Mouse (Mus musculus) layer of hippocampus, adult 9-11 months (tissue): Measurements from ENCODE around the gene Rnf13.
A peak's percentile ranks its signal among the peaks of the same experiment; 100 is the strongest.
"Not testable (repeated sequence)": the region's sequence is repeated elsewhere in the genome, so short reads cannot be mapped to it uniquely, and the experiment has no call there.

Experiments used
- DNase-seq: peaks from one replicate; pipeline ENCODE4 v3.0.0; 2022

The Rnf13 gene

DNA sequence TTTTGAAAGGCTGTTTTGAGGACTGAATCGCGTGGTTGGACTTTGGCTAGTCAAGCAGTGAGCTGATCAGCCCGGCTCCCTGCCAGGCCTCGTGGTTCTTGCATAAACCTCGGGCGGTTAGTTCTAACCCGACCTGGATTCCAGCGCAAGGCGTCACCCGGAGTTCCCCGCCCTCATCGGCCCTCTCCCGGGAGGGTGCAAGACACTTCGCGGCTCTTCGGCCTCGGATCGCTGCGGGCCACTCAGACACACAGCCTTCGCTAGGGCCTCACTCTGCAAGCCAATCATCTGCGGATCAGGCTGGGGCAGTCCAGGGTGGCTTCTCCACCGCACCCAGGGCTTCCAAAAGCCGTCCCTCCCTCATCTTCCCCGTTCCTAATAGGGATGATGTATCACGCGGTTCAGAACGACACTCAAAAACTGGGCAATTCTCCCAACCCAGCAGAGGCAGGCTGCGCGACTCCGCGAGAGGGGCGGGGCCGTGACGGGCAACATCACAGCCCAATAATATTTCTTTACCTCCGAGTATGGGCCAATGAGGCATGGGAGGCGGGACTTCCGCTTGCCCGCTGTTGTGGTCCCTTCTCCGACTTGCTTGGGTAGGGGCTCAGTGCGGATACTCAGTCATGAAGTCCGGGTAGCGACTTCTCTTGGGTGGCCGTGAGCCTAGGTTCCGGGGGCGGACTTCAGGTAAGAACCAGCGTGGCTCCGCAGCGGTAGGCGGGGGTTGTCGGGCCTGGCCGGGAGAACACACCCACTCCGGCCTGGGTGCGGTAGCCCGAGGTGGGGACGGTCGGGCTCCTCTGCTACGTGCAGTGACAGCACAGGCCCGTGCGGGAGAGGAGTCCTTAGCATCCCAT lies at the start of gene Rnf13:
Rnf13 (plus strand) TSS at position 552 of the 860 bp plus-strand sequence.
- DNase-seq = peak; percentile 98

DNA sequence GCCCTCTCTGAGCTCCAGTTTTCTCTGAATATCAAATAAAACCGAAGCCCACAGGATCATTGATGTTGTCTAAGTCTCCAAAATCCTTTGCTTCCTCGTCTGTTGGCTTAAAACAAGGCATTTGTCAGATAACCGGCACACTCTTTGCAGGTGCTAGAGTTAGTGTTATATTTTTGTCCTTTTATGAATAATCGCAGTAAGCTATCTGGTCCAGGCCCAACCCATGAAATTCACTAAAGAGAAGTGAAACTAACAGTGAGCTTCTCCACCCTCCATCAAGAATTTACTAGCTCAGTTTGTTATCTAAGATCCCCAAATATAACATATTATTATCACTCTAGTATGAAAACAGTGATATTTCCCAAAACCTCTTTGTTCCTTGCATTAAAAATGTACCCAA lies 44.1 kb upstream of the Rnf13 start:
- no peak for DNase-seq

- peak; percentile 65 for DNase-seq
Observed at GRCm38 (mm10) chr3:57692719-57693118, 43.1 kb upstream of the Rnf13 start, which contains the start of gene Ankub1. Gene Ankub1 (minus strand): TSS chr3:57692799.

DNA sequence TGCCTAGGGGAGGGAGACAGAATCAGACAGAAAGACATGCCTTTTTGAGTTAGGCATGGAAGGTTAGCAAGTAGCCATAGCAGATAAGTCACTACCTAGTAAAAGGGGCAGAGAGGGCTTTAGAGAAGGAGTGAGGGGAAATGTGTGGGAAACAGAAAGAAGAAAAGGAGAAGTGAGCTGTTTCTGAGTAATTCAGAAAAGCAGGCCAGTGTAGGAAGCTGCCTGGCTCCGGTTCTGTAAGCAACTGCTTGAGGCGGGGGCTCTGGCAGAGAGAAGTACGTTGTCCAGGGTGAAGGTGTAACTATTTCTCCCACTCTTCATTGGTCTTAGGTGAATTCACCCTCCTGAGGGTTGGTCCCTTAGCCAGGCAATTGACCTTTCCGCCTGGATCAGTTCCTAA lies 39.6 kb upstream of the Rnf13 start:
- no peak for DNase-seq

- DNase-seq = no peak
Observed at GRCm38 (mm10) chr3:57696779-57697178, 39.1 kb upstream of the Rnf13 start.

- no peak for DNase-seq
Observed at GRCm38 (mm10) chr3:57714151-57714550, 21.7 kb upstream of the Rnf13 start.

DNA sequence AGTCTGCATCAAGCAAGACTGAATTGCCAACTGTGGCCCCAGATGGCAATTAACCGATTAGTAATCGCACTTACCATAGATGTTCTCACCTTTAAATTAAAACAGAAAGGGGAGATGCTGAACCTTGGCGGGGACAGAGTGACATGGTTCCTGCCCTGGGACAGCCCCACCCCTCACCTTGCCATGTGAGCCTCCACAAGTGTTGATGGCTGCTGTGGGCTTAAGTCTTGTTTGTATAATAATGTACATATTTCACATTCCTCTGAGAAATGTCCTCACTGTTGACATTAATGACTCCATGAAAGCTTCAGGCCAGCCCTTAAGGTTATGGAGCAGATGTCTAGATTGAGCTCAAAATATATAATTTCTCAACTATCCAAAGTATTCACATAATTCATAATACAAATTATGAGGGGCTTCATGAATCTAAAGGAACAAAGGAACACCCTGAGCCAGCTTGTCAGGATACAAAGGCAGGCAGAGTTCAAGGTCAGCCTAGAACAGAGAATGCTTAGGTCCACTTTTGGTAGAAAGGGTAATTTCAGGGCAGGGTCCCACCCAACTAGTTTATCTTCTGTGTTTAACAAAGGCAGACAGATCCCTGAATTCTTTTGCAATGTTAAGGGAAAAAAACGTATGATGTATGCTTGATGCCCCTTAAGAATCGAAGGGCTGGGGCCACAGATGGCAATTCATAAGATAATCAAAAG lies 3.5 kb upstream of the Rnf13 start:
- DNase-seq = no peak

GRCm38 (mm10) chr3:57736419-57737095 lies 695 bp downstream of the Rnf13 start:
- no peak for DNase-seq

- DNase-seq = no peak
Observed at GRCm38 (mm10) chr3:57739830-57740229, 4.0 kb downstream of the Rnf13 start.

DNA sequence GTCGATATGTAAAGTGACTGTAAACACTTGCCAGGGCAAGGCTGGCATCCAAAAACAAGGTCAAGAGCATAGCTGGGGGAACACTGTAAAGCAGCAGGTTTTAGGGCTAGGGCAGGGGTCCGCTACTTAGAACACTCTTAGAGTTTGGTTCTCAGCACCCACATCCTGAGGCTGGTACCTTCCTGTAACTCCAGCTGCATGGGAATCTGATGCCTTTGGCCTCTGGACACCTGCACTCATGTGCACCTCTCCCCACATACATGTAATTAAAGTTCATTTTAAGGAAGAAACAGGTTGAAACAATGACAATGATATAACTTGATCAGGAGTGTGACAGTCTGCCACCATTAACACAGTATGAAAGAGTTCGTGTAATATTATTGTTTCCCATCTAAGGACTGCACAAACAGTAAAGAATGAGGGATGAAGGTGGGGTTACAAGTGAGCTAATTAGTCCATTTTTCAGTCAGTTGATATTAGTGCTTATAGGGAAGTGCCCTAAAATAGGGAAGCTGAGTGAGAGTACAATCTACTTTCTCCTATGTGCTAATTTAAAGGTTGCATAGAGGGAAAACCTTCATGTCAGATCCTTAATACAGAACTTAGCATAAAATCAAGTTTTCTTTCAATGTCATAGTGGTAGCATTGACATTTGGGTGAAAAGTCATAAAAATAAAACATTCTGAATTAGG lies 12.9 kb downstream of the Rnf13 start:
- DNase-seq = no peak

- no peak for DNase-seq
Observed at GRCm38 (mm10) chr3:57776915-57777314, 41.1 kb downstream of the Rnf13 start.

DNA sequence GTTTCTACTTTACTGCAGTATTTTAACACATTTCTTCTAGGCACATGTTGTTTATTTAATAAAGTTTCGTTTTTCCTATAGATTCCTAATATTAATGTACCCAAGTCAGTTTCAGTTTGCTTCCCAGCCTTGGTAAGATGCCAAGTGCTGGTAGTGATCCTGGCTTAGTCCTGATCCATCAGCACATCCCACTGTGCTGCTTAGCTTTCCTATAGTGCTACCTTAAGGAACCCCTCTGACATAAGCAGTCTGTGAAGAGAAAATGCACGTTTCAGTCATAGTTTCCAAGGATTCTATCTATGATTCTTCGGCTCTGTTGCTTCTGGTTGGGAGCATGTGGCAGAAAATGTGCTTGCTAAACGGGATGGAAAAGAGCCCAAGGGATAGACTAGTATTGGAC lies 52.6 kb downstream of the Rnf13 start:
- DNase-seq = no peak

DNA sequence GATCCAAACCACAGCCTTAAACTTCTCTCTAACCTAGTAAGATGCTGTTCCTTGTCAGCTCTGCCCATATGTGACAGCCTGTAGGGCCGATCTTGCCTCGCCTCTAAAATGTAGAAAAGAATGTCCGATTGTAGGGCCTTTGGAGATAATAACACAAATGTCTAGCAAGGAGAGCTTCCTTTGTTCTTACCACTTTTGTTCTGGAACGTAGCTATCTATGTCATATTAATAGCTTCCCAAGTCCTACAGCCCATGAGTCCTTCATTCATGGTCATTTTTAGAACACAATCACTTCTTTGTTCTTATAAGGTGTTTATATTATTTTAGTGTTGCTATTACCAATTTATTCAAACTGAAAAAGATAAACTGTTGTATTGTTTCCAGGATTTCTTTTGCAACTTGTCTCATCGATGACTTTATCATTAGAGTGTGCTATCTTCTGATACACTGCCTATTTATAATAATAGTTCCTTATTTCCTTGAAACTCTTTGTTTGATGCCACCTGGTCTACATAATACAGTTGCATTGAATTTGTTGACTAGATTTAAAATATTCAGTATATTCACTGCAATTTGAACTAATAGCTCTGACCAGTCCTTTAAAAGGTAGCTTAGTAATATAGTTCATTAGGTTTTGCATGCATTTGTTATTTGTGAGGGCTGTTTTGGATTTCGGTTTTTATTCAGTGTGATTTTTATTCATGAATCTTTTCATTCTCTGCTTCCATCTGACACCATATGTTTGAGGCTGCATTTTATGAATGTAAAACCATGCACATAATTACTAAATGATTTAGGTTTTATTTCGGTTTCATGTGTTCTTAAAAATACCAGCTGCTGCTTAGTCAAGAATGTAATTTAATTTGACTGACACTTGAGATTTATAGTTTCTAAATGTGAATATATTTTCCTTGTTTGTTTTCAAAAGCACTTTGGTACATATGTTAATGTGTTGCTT lies 53.4 kb downstream of the Rnf13 start:
- no peak for DNase-seq

DNA sequence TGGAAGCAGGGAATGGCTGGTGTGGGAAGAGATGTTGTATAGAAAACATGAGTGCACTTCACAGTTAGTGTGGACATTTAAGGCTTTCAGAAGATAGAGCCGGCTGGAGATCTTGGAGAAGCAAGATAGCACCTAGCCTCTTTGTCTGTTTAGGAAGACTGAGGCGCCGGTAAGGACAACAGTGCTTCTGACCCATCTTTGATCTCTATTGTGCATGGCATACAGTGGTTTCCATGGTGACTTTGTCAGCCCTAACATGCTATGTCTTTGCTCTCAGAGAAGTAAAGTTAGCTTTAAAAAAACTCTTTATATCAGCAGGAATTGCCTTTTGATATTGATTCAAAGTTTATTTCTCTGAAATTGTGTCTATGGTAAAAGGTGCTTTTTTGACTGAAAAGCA lies 55.2 kb downstream of the Rnf13 start:
- no peak for DNase-seq

- not testable (repeated sequence) for DNase-seq
Observed at GRCm38 (mm10) chr3:57795071-57795470, 59.2 kb downstream of the Rnf13 start.

DNA sequence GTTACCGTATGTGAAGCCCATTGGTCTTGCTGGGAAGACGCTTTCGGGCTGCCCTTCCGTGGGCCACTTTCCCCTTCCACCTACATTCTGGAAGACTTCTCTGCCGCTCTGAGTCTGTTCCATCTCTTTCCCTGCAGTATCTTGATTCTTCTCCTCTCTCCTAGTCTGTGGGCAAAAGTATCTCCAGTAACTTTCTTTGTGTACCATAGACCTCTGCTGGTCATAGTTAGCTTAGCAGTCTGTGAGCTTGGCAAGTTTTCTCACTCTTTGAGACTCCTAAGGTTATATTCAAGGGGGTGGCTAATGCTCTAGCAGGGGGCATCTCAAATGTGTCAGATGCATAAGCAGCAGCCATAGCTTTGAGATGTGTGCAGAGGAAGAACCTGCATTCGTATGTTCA lies 79.6 kb downstream of the Rnf13 start:
- no peak for DNase-seq

DNA sequence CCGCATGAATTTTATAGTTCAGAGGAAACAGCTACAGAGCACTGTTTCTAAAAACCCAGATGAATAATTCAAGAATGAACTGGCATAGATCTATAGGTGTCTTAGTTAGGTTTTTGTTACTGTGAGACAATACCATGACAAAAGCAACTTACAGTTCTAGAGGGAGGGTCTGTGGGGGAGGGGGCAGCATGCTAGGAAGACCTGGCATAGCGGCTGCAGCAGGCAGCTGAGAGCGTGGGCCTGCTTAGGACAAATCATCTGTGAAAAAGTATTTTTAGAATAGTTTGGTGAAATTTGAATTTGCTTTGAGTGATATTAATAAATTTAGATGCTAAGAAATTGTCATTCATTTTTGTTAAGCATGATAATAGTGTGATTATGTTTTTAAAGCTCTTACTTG lies 90.0 kb downstream of the Rnf13 start:
- peak; percentile 75 for DNase-seq

DNA sequence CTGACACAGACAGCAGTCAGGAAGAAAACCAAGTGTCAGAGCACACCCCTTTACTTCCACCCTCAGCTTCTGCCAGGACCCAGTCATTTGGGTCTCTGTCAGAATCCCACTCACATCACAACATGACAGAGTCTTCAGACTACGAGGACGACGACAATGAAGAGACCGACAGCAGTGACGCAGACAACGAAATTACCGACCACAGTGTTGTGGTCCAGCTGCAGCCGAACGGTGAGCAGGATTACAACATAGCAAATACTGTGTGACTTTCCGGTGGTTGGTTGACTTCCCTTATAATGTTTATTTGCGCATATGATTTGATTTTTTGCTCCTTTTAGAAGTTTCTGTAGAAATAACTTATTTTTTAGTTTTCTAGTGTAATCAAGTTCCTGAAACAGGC lies 97.7 kb downstream of the Rnf13 start:
- no peak for DNase-seq

GRCm38 (mm10) chr3:57836911-57837310 lies 101.0 kb downstream of the Rnf13 start:
- no peak for DNase-seq

- DNase-seq = no peak
Observed at GRCm38 (mm10) chr3:57843775-57844174, 107.9 kb downstream of the Rnf13 start.

DNA sequence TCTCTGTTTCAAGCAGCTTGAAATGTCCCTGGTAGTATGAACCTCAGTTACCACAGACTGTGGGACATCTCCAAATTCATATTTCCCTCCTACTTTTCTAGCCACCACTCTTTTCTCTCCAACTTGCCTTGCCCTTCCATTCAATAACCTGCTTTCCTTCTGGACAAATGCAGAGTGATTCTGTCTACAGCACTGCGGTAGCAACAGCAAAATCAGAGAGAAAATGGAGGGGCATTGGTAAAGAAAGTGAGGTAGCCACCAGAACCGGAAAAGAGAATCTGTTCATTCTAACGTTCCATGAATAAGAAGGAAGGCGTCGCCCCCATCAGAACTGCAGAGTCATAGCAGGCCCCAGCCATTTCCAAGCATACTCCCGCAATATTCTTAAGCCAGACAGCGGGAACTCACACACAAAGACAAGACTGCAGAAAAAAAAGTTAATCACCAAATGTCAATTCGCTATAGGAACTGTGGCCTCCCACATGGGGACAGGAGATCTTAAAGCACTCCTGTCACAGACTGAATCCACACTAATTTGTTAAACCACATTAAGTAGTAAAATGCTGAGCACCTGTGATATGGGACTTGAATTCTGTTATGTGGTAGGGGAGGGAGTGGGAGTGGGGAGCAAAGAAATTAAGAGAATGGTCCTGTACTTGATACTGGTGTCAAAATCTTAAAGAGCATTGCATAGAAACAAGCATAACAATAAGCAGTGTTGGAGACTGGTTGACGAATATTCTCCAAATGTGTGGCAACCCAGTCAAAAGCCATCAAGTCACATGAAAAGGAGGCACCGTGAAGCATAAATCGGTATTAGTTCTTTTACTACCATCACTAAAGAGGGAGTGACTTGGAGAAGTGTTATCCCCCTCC lies 110.2 kb downstream of the Rnf13 start:
- DNase-seq = no peak
